8 mouse cellular contexts compared by ENCODE assay signal in the genomic region with DNA sequence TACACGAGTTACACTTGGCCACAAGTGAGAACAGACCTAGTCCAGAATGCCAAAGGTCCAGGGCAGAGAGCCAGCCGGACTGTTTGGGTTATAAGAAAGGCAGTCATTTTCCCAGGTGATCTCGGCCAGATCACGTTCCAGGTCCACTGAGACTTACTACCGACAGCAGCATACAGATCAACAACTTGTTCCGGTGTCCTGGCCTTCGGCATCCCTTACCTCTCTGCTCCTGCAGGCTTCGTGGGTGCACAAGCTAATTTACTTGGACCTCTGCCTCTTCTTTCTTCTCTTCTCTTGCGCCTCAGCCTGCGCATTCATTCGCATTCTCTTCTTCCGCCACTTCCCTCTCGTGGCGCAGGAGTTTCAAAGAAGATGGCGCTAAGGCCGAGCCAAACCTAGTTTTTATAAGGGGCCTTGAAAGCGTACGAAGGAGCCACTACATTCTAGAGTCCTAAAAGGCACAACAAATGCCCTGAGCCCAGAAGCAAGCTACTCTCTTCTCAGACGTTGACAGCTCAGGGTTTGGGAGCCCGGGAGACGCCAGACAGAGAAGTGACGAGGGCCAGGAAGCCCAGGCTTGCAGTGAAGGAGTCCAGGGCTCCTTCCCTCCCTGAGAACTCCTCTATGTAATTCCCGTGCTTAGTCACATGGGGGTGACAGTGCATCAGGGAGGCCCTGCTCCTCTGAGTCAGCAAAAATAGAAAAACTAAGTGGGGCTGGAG. TPM values are rescaled to one million over a fixed set of nuclear protein-coding genes. Genes with fewer than 3 reads are reported as not detected.
DNase-seq lines count a peak whose midpoint lies in the region; ATAC-seq and TF ChIP-seq lines count a peak whose summit lies in the region.

No protein-coding gene starts in this region.

- 15% methylated on average over 23 of the region's 23 CpGs for WGBS in thymus, adult 2 months
- 3% methylated on average over 23 of the region's 23 CpGs for WGBS in embryonic facial prominence, embryonic 10.5 days
- 4% methylated on average over 23 of the region's 23 CpGs for WGBS in intestine, embryonic 15.5 days

- intact Hi-C loops in left cerebral cortex, postnatal 10 days (cut with DNase I) = no loop called here

- peak overlapping the region; percentile 62 for H3K4me2 ChIP-seq in intestine, embryonic 15.5 days (replicated peaks)

- peak overlapping the region; percentile 39; the same call in 1 of the 2 replicates for H3K27ac ChIP-seq in thymus, adult 2 months (ENCODE audit: control insufficient read depth, insufficient read depth, low read length)
- H3K27ac ChIP-seq in embryonic facial prominence, embryonic 10.5 days (replicated peaks) = peak overlapping the region; percentile 87
- peak overlapping the region; percentile 85 for H3K27ac ChIP-seq in intestine, embryonic 15.5 days

- H3K27me3 ChIP-seq in thymus, adult 2 months (ENCODE audit: control insufficient read depth, insufficient read depth, low read length) = no peaks in the 10 kb centered on the region
- H3K27me3 ChIP-seq in embryonic facial prominence, embryonic 10.5 days (replicated peaks; ENCODE audit: low read depth, poor library complexity, severe bottlenecking) = no peaks in the 10 kb centered on the region
- no peaks in the 10 kb centered on the region for H3K27me3 ChIP-seq in intestine, embryonic 15.5 days (replicated peaks)

- no peaks in the 10 kb centered on the region for H3K36me3 ChIP-seq in thymus, adult 2 months (ENCODE audit: control insufficient read depth, insufficient read depth, low read length)
- H3K36me3 ChIP-seq in embryonic facial prominence, embryonic 10.5 days (replicated peaks) = no peaks in the 10 kb centered on the region
- H3K36me3 ChIP-seq in intestine, embryonic 15.5 days = no peaks in the 10 kb centered on the region

- H3K9ac ChIP-seq in intestine, embryonic 15.5 days = peak overlapping the region; percentile 37

- H3K4me3 ChIP-seq in thymus, adult 2 months (ENCODE audit: control insufficient read depth, insufficient read depth, low read length) = 0 out of 2 replicates have a peak overlapping the region, but pooled peaks have one; percentile 17
- H3K4me3 ChIP-seq in embryonic facial prominence, embryonic 10.5 days = peak overlapping the region; percentile 58
- H3K4me3 ChIP-seq in intestine, embryonic 15.5 days (replicated peaks) = peak overlapping the region; percentile 29

- no peaks in the 10 kb centered on the region for H3K9me3 ChIP-seq in embryonic facial prominence, embryonic 10.5 days
- H3K9me3 ChIP-seq in intestine, embryonic 15.5 days = no peaks in the 10 kb centered on the region

- no peaks in the 10 kb centered on the region for H3K4me1 ChIP-seq in thymus, adult 2 months (replicated peaks; ENCODE audit: control insufficient read depth, insufficient read depth, low read length)
- peaks cover 12% of the 10 kb centered on the region for H3K4me1 ChIP-seq in embryonic facial prominence, embryonic 10.5 days
- no peaks in the 10 kb centered on the region for H3K4me1 ChIP-seq in intestine, embryonic 15.5 days (replicated peaks)

- TF ChIP-seq CTCF in thymus, adult 2 months (IDR thresholded peaks at IDR 0.05; ENCODE audit: borderline replicate concordance, control insufficient read depth, extremely low read depth, insufficient read depth, low read length, poor library complexity) = no peak

- no peak for TF ChIP-seq POLR2A in thymus, adult 2 months (IDR thresholded peaks at IDR 0.05; ENCODE audit: control insufficient read depth, extremely low read depth, insufficient read depth, low read length, poor library complexity)

- peak; percentile 20 for DNase-seq in thymus, adult 2 months
- no peak for DNase-seq in thymus, adult 18-20 months
- DNase-seq in embryonic facial prominence, embryonic 10.5 days (ENCODE audit: low spot score) = peak; percentile 77
- peak; percentile 63 for DNase-seq in gonadal fat pad, adult 2 months (ENCODE audit: low read depth)
- DNase-seq in left cerebral cortex, postnatal 10 days (ENCODE audit: extremely low spot score in 1 of 2, low spot score in 2 of 2) = peak; percentile 62 to 77
- peak; percentile 65 to 75 for DNase-seq in right cerebral cortex, adult 2 months (ENCODE audit: low spot score in 2 of 2)

- peak; percentile 94 for ATAC-seq in intestine, embryonic 15.5 days
- peak; percentile 91 for ATAC-seq in megakaryocyte, adult 5-6 weeks (ENCODE audit: poor library complexity, severe bottlenecking)

RNA-seq across cellular contexts. Expression of gene Nsd1, which starts 27.2 kb away (rescaled TPM):
- polyA plus RNA-seq in thymus, adult 2 months (2012; rRNA removed) = 32.8 and 38.6 TPM in 2 replicates
- 71.9 and 72.5 TPM in 2 replicates for polyA plus RNA-seq in embryonic facial prominence, embryonic 10.5 days (2016; fragmentation: Nextera tagmentation; extraction: Ambion mirVana)
- 23.1 and 26.3 TPM in 2 replicates for polyA plus RNA-seq in gonadal fat pad, adult 2 months (2012; rRNA removed)
- 49.6 and 52.8 TPM in 2 replicates for polyA plus RNA-seq in intestine, embryonic 15.5 days (2015; fragmentation: Nextera tagmentation; extraction: Ambion mirVana)
- 100 to 1,000 TPM; 141 to 149 TPM for total RNA-seq in left cerebral cortex, postnatal 10 days (2021)
- total RNA-seq in megakaryocyte, adult 5-6 weeks (2015) = 68.2 TPM in 2 replicates
- 71.6 and 83.6 TPM in 2 replicates for total RNA-seq in megakaryocyte, adult 5-6 weeks (2017)

RNA-seq across cellular contexts. Expression of gene Fgfr4, which starts 29.9 kb away (rescaled TPM):
- polyA plus RNA-seq in thymus, adult 2 months (2012; rRNA removed) = 0.50 and 0.63 TPM in 2 replicates
- 0.46 and 0.49 TPM in 2 replicates for polyA plus RNA-seq in embryonic facial prominence, embryonic 10.5 days (2016; fragmentation: Nextera tagmentation; extraction: Ambion mirVana)
- 4.3 and 6.0 TPM in 2 replicates for polyA plus RNA-seq in gonadal fat pad, adult 2 months (2012; rRNA removed)
- polyA plus RNA-seq in intestine, embryonic 15.5 days (2015; fragmentation: Nextera tagmentation; extraction: Ambion mirVana) = 14.2 and 14.5 TPM in 2 replicates
- total RNA-seq in left cerebral cortex, postnatal 10 days (2021) = 1 to 10 TPM in 1 of 2 experiments, under 1 TPM in 1; 0.64 to 1.3 TPM
- not detected in 2 replicates for total RNA-seq in megakaryocyte, adult 5-6 weeks (2015)
- not detected in 2 replicates for total RNA-seq in megakaryocyte, adult 5-6 weeks (2017)

RNA-seq across cellular contexts. Expression of gene Gm17617, which starts 49.0 kb away (rescaled TPM):
- not detected in 2 replicates for polyA plus RNA-seq in thymus, adult 2 months (2012; rRNA removed)
- polyA plus RNA-seq in embryonic facial prominence, embryonic 10.5 days (2016; fragmentation: Nextera tagmentation; extraction: Ambion mirVana) = not detected in 2 replicates
- polyA plus RNA-seq in gonadal fat pad, adult 2 months (2012; rRNA removed) = not detected in 2 replicates
- polyA plus RNA-seq in intestine, embryonic 15.5 days (2015; fragmentation: Nextera tagmentation; extraction: Ambion mirVana) = not detected in 2 replicates
- not detected for total RNA-seq in left cerebral cortex, postnatal 10 days (2021)
- total RNA-seq in megakaryocyte, adult 5-6 weeks (2015) = not detected in 2 replicates
- not detected in 2 replicates for total RNA-seq in megakaryocyte, adult 5-6 weeks (2017)

Comparison
In these comparisons a context has a peak if more than half of its experiments do, and no peak if none do; other contexts are left out.
1. DNase-seq: peak in thymus, adult 2 months (single experiment), embryonic facial prominence, embryonic 10.5 days (single experiment), gonadal fat pad, adult 2 months (single experiment), left cerebral cortex, postnatal 10 days (2 of 2) and right cerebral cortex, adult 2 months (2 of 2); none in thymus, adult 18-20 months (0 of 2).
2. Peak in every context shown above with its lines, with median percentiles within 50 percentile points of each other: H3K27ac ChIP-seq and H3K4me3 ChIP-seq.